Mouse (Mus musculus) gastrocnemius, postnatal 25 days (tissue): ENCODE data around the gene Gna15. TPM values are rescaled to one million over a fixed set of nuclear protein-coding genes. Genes with fewer than 3 reads are reported as not detected.
A peak's percentile ranks its signal among the peaks of the same experiment; 100 is the strongest.

Source experiments
- DNase-seq: peaks from one replicate; pipeline ENCODE4 v3.0.0; 2022
- microRNA-seq, 2 experiments: library from miRNA; unstranded; fragments of <30 nt; microRNA quantifications; one replicate each; pipeline ENCODE4 v1.2.0; 2021; ENCODE audit warnings: borderline replicate concordance in 2 of 2
- total RNA-seq, 2 experiments: library from RNA; stranded (reverse); gene quantifications; 1 replicate in 1 of 2; 2 replicates in 1 of 2; pipeline ENCODE4 v1.2.3; 2021

Gna15 gene
- total RNA-seq, 2 experiments from 2014 or later, result 0.36 to 0.62 TPM

GRCm38 (mm10) chr10:81466881-81467280, 57.1 kb downstream of the Gna15 start:
- DNase-seq, result no peak

- no peak for DNase-seq
Observed at GRCm38 (mm10) chr10:81466066-81466465, 58.0 kb downstream of the Gna15 start.

DNA sequence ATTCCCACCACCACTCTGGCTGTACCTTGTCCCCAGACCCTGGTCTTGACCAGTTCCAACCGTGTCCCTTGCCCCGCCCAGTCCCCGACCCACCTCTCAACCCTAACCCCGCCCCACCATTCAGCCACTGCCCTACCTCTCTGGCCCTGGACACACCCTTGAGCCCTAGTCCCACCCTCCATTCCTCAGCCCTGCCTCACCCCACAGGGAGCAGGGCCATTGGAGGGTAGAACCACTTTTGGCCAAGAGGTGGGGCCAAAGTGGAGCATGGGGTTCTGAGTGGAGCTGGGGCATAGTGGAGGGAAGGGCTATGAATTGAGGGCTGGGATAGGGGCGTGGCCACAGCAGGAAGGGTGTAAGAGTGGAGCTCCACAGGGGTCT, 58.8 kb downstream of the Gna15 start:
- DNase-seq, result no peak

DNA sequence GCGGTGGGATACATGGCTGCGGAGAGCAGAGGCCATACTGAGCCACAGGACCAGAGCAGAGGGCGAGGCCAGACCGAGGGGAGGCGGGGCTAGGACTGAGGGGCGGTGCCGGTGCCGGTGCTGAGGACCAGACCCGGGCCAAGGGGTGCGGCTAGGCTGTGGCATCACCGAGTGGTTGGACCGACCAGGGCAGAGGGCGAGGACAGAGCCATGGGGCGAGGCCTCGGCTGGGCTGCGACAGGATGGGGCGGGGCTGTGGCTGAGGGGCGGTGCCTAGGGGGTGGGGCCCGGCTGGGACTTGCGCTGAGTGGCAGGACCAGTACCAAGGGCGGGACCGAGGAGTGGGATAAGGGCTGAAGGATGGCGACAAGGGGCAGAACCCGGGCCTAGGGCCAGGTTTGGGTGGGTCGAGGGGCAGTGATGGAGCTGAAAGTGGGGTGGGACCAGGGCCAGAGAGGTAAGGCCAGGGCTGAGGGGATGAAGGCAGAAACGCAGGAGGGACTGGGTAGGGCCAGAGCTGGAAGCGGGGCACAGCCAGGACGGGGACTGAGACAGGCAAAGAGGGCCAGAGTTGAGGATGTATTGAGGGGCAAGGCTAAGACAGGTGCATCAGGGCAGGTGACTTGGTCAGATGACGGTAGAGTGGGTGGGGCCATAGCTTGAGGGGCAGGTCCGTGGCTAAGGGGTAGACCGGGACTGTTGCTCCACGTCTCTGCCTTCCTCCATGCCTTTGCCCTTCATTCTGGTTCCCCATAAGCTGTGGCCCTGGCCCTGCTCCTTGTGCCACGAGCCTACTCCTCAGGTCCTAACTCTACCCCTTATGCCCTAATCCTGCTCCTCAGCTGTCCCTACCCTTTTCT, 59.4 kb downstream of the Gna15 start:
- DNase-seq, result peak; percentile 66

DNA sequence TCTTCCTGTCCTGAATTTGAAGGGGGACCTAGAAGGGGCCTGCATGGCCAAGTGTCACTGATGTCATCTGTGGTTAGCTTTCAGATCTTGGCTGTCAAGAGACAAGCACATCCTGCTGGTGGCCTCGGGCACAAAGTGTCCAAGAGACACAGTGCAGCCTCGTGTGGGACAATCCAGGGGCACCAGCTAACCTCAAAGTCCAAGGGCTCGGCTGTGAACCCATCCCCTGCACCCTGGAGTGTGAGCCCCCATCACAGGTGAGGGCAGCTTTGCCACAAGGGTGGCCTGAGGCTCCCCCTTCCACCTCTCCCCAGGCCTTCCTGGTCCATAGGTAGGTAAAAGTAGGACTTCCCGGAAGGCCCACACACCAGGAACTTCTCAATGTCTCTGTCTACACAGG, 60.5 kb downstream of the Gna15 start:
- DNase-seq, result no peak

GRCm38 (mm10) chr10:81462917-81463316, 61.1 kb downstream of the Gna15 start:
- no peak for DNase-seq

- DNase-seq, result no peak
Observed at GRCm38 (mm10) chr10:81462415-81462804, 61.6 kb downstream of the Gna15 start.

- no peak for DNase-seq
Observed at GRCm38 (mm10) chr10:81461673-81462414, 62.2 kb downstream of the Gna15 start.

- DNase-seq, result no peak
Observed at GRCm38 (mm10) chr10:81460951-81461350, 63.1 kb downstream of the Gna15 start.

DNA sequence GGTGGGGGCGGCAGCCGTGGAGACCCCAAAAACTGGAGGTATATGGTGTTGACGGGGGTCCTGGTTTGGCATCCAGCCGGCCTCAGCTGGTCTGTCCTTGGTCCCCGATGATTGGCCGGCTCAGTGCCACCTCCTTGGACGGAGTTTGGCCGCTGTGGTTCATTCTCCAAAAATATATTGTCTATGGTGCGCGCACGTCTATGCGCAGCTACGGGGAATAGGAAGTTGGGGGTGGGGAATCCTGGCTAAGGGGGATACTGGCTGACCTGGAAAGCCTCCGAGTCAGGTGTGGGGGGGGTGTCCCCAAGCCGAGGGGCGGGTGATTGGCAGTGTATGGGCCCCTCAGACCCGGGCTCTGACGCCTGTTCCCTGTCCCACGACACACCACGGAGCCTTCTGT, 63.6 kb downstream of the Gna15 start:
- no peak for DNase-seq

DNA sequence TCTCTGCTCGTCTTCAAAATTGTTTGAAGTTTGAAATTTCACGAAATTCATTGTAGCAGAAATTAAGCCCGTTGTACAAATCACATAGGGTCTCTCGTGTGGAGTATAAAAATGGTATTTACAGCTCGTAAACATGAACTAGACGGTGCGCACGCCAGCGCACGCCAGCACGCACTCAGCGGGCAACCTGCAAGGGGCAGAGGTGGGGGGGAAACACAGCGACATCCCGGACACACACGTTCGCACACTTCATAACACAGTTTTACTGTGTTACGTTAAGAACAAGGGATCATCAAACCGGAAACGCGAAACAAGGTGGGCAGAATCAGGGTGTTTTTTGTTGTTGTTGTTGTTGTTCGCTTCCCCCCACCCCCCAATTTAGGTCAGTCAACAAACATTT, 64.6 kb downstream of the Gna15 start:
- no peak for DNase-seq

- no peak for DNase-seq
Observed at GRCm38 (mm10) chr10:81458267-81458666, 65.8 kb downstream of the Gna15 start.

- no peak for DNase-seq
Observed at GRCm38 (mm10) chr10:81457624-81458023, 66.4 kb downstream of the Gna15 start.

DNA sequence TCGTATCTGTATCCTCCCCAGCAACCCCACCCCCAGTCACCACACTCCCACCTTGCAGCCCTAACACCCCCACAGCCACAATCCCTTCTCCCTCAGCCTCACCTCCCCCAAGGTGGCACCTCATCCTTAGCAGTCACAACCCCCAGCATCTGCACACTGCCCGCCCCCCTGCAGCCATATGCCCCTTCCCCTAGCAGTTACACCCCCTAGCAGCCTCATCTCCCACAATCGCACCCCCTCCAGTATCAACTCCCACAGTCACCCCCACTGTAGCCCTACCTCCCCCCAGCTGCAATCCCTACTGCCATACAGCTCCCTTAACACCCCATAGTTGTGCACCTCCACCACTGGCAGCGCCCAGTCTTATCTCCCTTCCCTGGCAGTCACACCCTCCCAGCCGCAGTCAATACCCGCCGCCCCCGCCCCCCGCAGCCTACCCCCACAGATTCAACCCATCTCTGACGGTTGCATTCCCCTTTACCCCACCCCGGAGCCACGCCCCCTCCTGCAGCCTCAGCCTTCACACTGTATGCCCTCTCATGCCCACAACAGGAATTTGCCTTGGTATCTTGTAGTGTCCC, 67.0 kb downstream of the Gna15 start:
- no peak for DNase-seq

GRCm38 (mm10) chr10:81455181-81455895, 68.7 kb downstream of the Gna15 start, which contains the start of gene Nfic:
Gene Nfic (minus strand): TSS chr10:81455635.
- DNase-seq, result no peak

DNA sequence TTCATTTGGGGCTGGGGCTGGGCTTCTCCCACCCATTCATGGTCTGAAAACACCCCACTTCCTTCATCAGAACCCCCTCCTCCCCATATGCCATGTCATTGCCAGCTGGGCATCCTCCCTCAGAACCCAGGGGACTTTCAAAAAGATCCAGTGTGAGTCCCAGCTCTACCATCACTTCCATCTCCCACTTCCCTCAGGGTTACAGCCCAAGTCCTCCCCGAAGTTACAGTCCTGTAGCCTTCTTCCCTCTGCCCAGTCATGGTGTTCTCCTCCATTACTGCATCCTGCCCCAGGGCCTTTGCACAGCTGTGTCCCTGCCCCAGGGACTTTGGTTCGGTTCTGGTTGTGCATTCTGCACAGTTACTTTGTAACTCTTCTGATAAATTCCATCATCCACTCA, 69.9 kb downstream of the Gna15 start:
- DNase-seq, result no peak

DNA sequence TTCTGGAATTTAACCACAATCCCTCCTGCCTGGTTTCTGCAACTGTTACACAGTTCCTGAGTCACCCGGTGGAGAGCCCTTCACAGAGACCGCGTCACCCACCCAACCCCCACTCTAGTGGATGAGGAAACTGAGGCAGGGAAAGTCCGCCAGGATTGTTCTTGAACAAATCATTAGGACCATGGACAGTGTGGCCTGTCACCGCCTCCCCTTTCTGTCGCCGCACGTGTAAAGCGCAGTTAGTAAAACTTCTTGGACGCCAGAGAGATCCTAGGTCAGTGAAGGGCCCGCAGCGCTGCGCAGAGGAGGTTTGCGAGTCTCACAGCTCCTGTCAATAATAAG, 71.1 kb downstream of the Gna15 start:
- no peak for DNase-seq

Small RNA genes within 50 kb of the gene (microRNA-seq; reads per million reads assigned to microRNA genes)
- gene Gm25595, result 0 reads per million in 2 experiments

Other genes with a start within 250 kb of the Gna15 start
- not detected for gene Tjp3, start 232.6 kb downstream of the Gna15 start, total RNA-seq
- 10 to 100 TPM; 20.3 to 20.6 TPM for gene Pip5k1c, start 231.3 kb downstream of the Gna15 start, total RNA-seq
- gene Cactin, start 203.1 kb downstream of the Gna15 start, total RNA-seq, result 1 to 10 TPM; 7.9 to 8.3 TPM
- gene Tbxa2r, start 195.5 kb downstream of the Gna15 start, total RNA-seq, result under 1 TPM; 0.83 to 1.00 TPM
- 1 to 10 TPM; 1.0 to 1.3 TPM for gene Gipc3, start 181.0 kb downstream of the Gna15 start, total RNA-seq
- gene Hmg20b, start 173.7 kb downstream of the Gna15 start, total RNA-seq, result 10 to 100 TPM; 22.9 to 29.6 TPM
- 1 to 10 TPM; 2.3 to 2.9 TPM for gene Mfsd12, start 166.7 kb downstream of the Gna15 start, total RNA-seq
- under 1 TPM; 0.48 to 0.49 TPM for gene 4930404N11Rik, start 158.4 kb downstream of the Gna15 start, total RNA-seq
- gene Fzr1, start 145.7 kb downstream of the Gna15 start, total RNA-seq, result 10 to 100 TPM; 13.5 to 14.0 TPM
- 10 to 100 TPM; 41.1 to 41.2 TPM for gene Dohh, start 139.8 kb downstream of the Gna15 start, total RNA-seq
- 1 to 10 TPM in 1 of 2 experiments, under 1 TPM in 1; 0.78 to 1.0 TPM for gene Gm48551, start 139.8 kb downstream of the Gna15 start, total RNA-seq
- gene Gm48552, start 135.2 kb downstream of the Gna15 start, total RNA-seq, result under 1 TPM in 1 of 2 experiments, not detected in 1; 0.59 TPM
- under 1 TPM in 1 of 2 experiments, not detected in 1; 0.67 TPM for gene Smim24, start 131.2 kb downstream of the Gna15 start, total RNA-seq
- 100 to 1,000 TPM; 215 to 268 TPM for gene Nfic, start 68.6 kb downstream of the Gna15 start, total RNA-seq
- gene Celf5, start 41.5 kb downstream of the Gna15 start, total RNA-seq, result under 1 TPM in 1 of 2 experiments, not detected in 1; 0.24 TPM
- 10 to 100 TPM; 34.2 to 47.8 TPM for gene Ncln, start 27.8 kb downstream of the Gna15 start, total RNA-seq
- gene S1pr4, start 24.1 kb downstream of the Gna15 start, total RNA-seq, result under 1 TPM; 0.99 to 1.00 TPM
- 10 to 100 TPM; 24.8 to 25.9 TPM for gene Gna11, start 21.0 kb upstream of the Gna15 start, total RNA-seq
- 100 to 1,000 TPM; 845 to 891 TPM for gene Aes, start 35.3 kb upstream of the Gna15 start, total RNA-seq
- gene Tle2, start 50.3 kb upstream of the Gna15 start, total RNA-seq, result 1 to 10 TPM; 5.3 to 6.2 TPM
- gene Tle6, start 76.8 kb upstream of the Gna15 start, total RNA-seq, result 1 to 10 TPM; 3.9 to 6.8 TPM
- 1 to 10 TPM; 1.8 to 2.5 TPM for gene BC025920, start 82.0 kb upstream of the Gna15 start, total RNA-seq
- gene Sirt6, start 103.6 kb upstream of the Gna15 start, total RNA-seq, result 1 to 10 TPM; 3.8 to 5.2 TPM
- gene Ankrd24, start 104.3 kb upstream of the Gna15 start, total RNA-seq, result 1 to 10 TPM; 5.9 to 9.5 TPM
- 1 to 10 TPM in 1 of 2 experiments, under 1 TPM in 1; 0.87 to 1.3 TPM for gene Gm10778, start 124.8 kb upstream of the Gna15 start, total RNA-seq
- gene Zfp433, start 180.6 kb upstream of the Gna15 start, total RNA-seq, result 1 to 10 TPM; 4.8 to 5.2 TPM
- gene Gm3055, start 246.9 kb upstream of the Gna15 start, total RNA-seq, result under 1 TPM; 0.13 to 0.51 TPM